Mouse (Mus musculus) neural tube, postnatal 0 days (tissue): ENCODE measurements around the gene Lrrn1. TPM values are rescaled to one million over a fixed set of nuclear protein-coding genes. Genes with fewer than 3 reads are reported as not detected.

Experiments
- polyA plus RNA-seq: library from polyadenylated mRNA; unstranded; fragments of >200 nt; fragmentation: Nextera tagmentation; extraction: Ambion mirVana; gene quantifications from 2 replicates; pipeline ENCODE4 v1.2.1, GENCODE M21; 2015

The Lrrn1 gene
- polyA plus RNA-seq: 46.4 and 49.6 TPM in 2 replicates

DNA sequence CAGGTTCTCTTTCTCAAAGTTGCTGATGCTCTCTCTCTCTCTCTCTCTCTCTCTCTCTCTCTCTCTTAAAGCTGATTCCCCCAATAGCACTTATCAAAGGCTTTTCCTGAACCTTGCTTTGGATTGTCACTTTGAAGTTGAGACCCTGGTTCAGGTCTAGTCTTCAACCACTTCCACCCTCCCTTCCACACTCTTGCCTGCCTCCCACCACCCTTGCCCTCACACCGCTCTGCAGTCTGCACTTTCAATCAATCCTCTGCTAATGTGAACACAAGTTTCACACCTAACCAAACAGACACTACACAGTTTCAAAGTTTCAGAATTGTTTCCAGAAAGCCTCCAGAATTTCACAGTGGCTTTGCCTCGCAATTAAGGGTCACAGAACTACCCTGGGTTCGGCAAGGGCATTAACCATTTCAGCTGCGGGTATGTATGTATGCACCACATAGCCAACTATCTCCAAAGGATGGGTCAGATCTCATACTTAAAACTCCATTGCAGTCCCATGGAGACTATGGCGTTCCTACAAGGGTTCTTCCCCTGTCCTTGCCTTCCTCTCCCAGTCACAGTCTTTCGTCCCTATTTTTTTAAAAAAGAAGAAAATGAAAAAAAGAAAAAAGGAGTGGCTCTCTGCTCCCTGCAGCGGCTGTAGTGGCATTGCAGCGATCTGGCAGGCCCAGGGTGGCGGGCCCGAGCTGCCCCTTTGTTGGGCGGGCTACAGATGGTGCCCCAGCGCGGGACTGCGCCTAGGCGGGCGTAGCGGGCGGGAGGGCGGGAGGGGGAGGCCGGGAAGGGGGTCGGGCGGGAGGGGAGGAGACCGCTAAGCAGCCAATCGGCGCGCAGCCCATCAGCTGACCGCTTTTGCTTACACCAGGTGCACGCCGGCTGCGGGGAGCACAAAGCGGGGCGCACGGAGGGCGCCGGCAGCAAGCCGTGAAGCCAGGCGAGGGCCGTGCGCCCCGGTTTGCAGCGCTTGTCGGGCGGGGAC, at the start of gene Lrrn1:
Gene Lrrn1, plus strand, starts transcription at position 892 of the 988 bp plus-strand sequence.

